Mouse (Mus musculus) ZHBTc4 (cell line): ENCODE measurements around the gene Wnt1.

Source experiments
- DNase-seq: peaks from one replicate; pipeline ENCODE4 v3.0.0-alpha.2; 2011; ENCODE audit warnings: low read depth, low spot score

The Wnt1 gene

DNA sequence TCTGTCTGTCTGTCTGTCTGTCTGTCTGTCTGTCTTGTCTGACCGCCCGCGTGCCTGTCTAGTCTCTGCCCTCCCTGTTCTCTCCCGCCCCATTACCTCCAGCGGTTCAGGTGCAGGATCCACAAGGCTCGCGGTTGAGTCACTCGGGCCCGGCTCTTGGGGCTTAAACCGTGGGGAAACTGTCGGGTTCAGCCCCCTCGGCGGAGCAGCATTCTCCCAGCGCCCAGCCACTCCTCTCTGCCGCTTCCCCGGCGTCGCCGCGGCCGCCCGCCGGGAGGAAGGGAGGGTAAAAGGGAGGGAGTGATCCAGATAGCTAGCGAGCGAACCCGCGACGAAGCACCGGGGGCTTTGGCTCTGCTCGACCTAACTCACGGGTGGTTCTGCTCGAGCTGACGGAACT lies 11.9 kb upstream of the Wnt1 start, which contains the start of gene Wnt10b:
Gene Wnt10b (minus strand): TSS at position 389 of the 400 bp plus-strand sequence.
- peak; percentile 60 for DNase-seq

DNA sequence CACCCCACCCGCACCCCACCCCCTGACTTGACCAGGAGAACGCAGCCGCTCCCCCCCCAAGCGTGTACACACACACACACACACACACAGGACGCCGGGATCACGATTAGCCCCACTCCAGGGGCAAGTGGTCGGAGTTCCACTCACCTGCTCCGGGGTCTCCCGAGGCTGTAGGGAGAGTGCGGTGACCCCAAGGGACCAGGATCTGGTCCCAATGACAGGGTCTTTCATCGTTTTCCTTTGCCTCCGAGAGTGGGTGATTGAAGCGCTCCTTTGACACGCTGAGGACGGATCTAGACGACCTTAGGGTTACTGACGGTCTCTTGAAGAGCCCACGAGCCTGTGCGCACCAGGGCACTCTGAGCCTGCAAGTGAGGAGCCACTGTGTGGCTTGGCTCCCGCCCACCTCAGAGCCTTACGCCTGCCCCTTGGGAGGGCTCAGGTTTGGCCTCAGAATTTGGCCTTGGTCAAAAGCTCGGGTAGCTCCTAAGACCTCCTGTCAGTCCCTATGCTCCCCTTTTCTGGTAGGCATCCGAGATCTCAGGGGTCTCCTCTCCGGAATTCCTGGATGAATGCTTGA lies 11.4 kb upstream of the Wnt1 start:
- peak; percentile 68 for DNase-seq

GRCm38 (mm10) chr15:98778806-98779205 lies 10.9 kb upstream of the Wnt1 start:
- no peak for DNase-seq

GRCm38 (mm10) chr15:98780075-98780474 lies 9.6 kb upstream of the Wnt1 start:
- DNase-seq = no peak

GRCm38 (mm10) chr15:98780573-98780972 lies 9.1 kb upstream of the Wnt1 start:
- peak; percentile 58 for DNase-seq

GRCm38 (mm10) chr15:98781166-98781565 lies 8.5 kb upstream of the Wnt1 start:
- no peak for DNase-seq

GRCm38 (mm10) chr15:98785744-98786143 lies 3.9 kb upstream of the Wnt1 start:
- peak; percentile 88 for DNase-seq

DNA sequence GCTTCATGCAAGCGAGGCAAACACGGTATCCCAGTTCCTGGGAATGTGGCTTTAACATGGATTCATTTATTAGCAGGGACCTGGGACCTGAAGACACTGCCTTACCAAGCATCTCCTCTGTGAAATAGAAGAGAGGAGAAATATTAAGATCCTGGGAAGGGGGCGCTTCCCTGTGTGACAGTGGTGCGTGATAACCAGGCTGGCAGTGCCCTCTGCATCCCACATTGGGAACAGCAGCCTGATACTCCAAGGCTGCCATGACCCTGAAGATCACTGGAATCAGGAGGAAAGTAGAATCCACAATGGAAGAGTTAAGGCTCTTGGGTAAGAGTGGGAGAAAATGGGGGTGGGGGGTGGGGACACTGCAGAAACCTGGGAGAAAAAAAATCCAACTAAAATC lies 1.7 kb upstream of the Wnt1 start:
- DNase-seq = peak; percentile 49

- DNase-seq = no peak
Observed at GRCm38 (mm10) chr15:98788972-98789660, 541 bp upstream of the Wnt1 start.

DNA sequence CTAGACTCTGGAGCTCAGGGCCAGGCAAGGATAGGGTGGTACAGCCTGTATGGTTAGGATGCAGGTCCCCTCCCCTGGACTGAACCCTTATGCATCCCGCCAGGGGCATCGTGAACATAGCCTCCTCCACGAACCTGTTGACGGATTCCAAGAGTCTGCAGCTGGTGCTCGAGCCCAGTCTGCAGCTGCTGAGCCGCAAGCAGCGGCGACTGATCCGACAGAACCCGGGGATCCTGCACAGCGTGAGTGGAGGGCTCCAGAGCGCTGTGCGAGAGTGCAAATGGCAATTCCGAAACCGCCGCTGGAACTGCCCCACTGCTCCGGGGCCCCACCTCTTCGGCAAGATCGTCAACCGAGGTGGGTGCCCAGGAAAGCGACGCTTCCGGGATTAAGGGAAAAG lies 1.1 kb downstream of the Wnt1 start:
- DNase-seq = peak; percentile 48

GRCm38 (mm10) chr15:98791221-98791620 lies 1.6 kb downstream of the Wnt1 start:
- peak; percentile 37 for DNase-seq

GRCm38 (mm10) chr15:98791771-98792170 lies 2.1 kb downstream of the Wnt1 start:
- peak; percentile 47 for DNase-seq

- peak; percentile 48 for DNase-seq
Observed at GRCm38 (mm10) chr15:98792233-98793020, 2.8 kb downstream of the Wnt1 start.

GRCm38 (mm10) chr15:98793141-98793698 lies 3.6 kb downstream of the Wnt1 start:
- no peak for DNase-seq

DNA sequence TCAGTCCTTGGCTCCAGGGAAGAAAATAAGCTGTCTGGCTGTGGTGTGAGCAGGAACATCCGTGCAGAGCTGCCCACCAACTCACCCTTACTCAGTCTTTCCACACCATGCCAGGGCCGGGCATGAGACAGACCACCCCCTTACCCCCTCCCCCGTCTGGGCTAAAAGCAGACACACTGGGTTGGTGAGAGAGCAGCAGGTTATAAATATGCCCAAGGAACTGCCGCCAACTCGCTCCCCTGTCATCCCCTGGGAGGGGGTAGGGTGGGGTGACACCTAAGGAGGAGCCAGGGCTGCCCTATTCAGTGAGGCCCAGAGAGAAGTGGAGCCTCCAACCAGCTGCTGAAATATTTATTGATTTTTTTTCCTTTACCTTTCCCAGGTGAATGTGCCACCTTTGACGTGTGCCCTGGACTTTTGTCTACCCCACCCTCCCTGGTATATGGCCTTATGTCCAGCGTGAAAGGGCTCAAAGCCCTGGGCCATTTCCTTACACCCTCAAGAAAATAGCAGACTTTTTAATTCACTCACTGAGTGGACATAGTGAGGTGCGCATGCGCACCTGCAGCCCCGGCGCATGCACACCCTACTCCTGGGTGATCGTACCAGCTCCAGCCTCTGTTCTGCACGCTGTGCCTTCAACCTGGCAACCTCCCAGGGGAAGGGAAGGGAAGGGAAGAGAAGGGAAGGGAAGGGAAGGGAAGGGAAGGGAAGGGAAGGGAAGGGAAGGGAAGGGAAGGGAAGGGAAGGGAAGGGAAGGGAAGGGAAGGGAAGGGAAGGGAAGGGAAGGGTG lies 7.3 kb downstream of the Wnt1 start:
- no peak for DNase-seq

GRCm38 (mm10) chr15:98797835-98798492 lies 8.3 kb downstream of the Wnt1 start:
- DNase-seq = no peak

DNA sequence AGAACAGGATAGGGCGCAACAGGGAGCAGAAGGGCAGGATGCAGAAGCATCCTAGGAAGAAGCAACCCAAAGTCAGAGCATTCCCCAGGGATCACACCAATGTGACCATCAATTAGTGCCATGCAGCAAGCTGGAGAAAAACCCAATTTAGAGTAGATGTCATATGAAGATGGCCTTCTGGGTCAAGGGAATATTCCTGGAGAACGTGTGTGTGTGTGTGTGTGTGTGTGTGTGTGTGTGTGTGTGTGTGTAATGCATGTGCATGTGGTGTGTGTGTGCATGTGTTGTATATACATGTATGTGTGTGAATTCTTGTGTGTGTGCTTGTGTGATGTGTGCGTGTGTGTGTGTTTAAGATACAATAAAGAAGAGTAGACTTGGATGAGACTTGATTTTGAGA lies 9.2 kb downstream of the Wnt1 start:
- no peak for DNase-seq

- DNase-seq = peak; percentile 84
Observed at GRCm38 (mm10) chr15:98799396-98799795, 9.7 kb downstream of the Wnt1 start.

- no peak for DNase-seq
Observed at GRCm38 (mm10) chr15:98802926-98803325, 13.3 kb downstream of the Wnt1 start.

DNA sequence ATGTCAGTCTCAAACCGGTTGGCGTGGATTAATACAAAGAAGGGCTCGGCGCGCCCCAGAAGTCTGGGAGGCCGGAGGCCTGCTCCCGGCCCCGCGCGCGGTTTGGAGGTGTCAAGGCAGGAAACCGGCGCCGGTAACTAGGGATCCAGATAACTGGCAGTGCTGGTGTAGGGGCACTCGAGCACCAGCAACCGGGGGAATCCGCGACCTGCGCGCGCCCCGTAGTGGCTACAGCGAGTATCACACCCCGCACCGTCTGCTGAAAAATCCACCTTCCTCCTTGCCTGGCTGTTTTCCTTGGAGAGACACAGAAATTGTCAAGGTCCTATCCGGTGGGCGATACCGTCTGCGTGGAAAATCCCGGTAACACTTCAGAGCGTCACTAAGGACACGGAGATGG lies 14.4 kb downstream of the Wnt1 start:
- DNase-seq = peak; percentile 87
